Mouse (Mus musculus) liver, adult 2 months (tissue): ENCODE data around the gene Pex12.
"Not testable (repeated sequence)": the region's sequence is repeated elsewhere in the genome, so short reads cannot be mapped to it uniquely, and the experiment has no call there.

Experiments
- CTCF ChIP-seq: fragments of 200-500 bp; IDR thresholded peaks from 2 replicates; pipeline ENCODE4 v1.5.1; 2011; ENCODE audit warnings: low read depth, low read length, control low read depth
- POLR2A ChIP-seq: fragments of 200-500 bp; IDR thresholded peaks from 2 replicates; pipeline ENCODE4 v1.6.1; 2011; ENCODE audit warnings: low read length, control low read depth; ENCODE audit not compliant: insufficient read depth; ENCODE audit errors: extremely low read depth

DNA sequence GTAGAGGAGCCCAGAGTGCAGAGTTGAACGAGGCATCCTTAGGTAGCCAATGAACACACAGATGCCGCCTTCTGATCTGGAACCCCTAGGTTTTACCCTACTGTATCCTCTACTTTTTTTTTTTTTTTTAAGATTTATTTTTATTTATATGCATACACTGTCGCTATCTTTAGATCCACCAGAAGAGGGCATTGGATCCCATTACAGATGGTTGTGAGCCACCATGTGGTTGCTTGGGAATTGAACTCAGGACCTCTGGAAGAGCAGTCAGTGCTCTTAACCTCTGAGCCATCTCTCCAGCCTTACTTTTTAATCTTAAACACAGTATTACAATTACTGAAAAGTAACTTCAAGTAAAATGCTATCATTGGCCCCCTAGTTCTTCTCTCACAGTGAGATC lies 24.3 kb upstream of the Pex12 start:
- TF ChIP-seq POLR2A, CTCF: not testable (repeated sequence)
